Mouse (Mus musculus): Measurements from ENCODE around the gene Krt42. TPM values are rescaled to one million over a fixed set of nuclear protein-coding genes. Genes with fewer than 3 reads are reported as not detected.

Gene Krt42
- polyA plus RNA-seq, 1 experiment from 2014 or later = 0.10 TPM

- Histone ChIP-seq H3K27ac (replicated peaks) (peak overlapping the region; percentile 30; the same call in 1 of the 2 replicates), H3K9me3 (ENCODE audit: control insufficient read depth, low read length) (no peaks in the 10 kb centered on the region), H3K27me3 (ENCODE audit: control insufficient read depth, insufficient read depth, low read length) (no peaks in the 10 kb centered on the region), H3K9ac (ENCODE audit: low read length) (no peak overlapping the region), H3K4me1 (replicated peaks; ENCODE audit: control insufficient read depth, insufficient read depth) (no peaks in the 10 kb centered on the region), H3K4me3 (ENCODE audit: low read depth, low read length) (no peak overlapping the region), H3K4me2 (replicated peaks; ENCODE audit: low read depth) (no peak overlapping the region), H3K36me3 (ENCODE audit: control insufficient read depth, insufficient read depth, low read length) (no peaks in the 10 kb centered on the region)
- 47% methylated on average over 15 of the region's 15 CpGs for WGBS
- DNase-seq (ENCODE audit: low spot score) (no peak), ATAC-seq (ENCODE audit: low FRiP score, low TSS enrichment) (peak; percentile 17; the same call in 1 of the 2 replicates)
- TF ChIP-seq EP300 (optimal IDR thresholded peaks at IDR 0.05) = no peak
- TF ChIP-seq CTCF (IDR thresholded peaks at IDR 0.05; ENCODE audit: low read depth) = no peak
Measured at GRCm38 (mm10) chr11:100277726-100278480, 8.2 kb upstream of the Krt42 start.

DNA sequence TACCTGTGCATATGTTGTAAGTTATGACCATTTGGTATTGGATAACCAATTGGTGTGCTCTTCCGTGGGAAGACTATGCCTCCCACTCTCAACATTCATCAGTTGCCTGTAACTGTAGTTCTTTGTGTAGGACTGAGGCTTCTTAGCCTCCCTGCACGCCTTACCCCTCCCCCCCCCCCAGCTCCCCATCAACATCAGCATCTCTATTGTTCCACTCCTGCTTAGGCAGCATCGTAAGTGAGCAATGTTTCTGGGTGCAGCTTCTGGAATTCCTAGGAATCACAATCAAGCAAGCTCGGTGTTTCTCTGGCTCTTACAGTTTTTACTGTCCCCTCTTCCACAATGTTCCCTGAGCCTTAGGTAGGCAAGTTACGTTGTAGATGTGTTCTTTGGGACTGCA is 5.8 kb upstream of the Krt42 start:
- WGBS = 69% methylated on average over 5 of the region's 5 CpGs
- TF ChIP-seq EP300 (optimal IDR thresholded peaks at IDR 0.05) = no peak
- no peak for TF ChIP-seq CTCF (IDR thresholded peaks at IDR 0.05; ENCODE audit: low read depth)
- no peak overlapping the region for H3K9ac ChIP-seq (ENCODE audit: low read length)
- no peaks in the 10 kb centered on the region for H3K9me3 ChIP-seq (ENCODE audit: control insufficient read depth, low read length)
- H3K4me3 ChIP-seq (ENCODE audit: low read depth, low read length) = no peak overlapping the region
- DNase-seq (ENCODE audit: low spot score) = no peak
- no peak for ATAC-seq (ENCODE audit: low FRiP score, low TSS enrichment)
- H3K36me3 ChIP-seq (ENCODE audit: control insufficient read depth, insufficient read depth, low read length) = no peaks in the 10 kb centered on the region
- H3K4me1 ChIP-seq (replicated peaks; ENCODE audit: control insufficient read depth, insufficient read depth) = no peaks in the 10 kb centered on the region
- H3K27me3 ChIP-seq (ENCODE audit: control insufficient read depth, insufficient read depth, low read length) = no peaks in the 10 kb centered on the region
- H3K4me2 ChIP-seq (replicated peaks; ENCODE audit: low read depth) = no peak overlapping the region
- H3K27ac ChIP-seq (replicated peaks) = no peak overlapping the region

GRCm38 (mm10) chr11:100274719-100275118 is 5.0 kb upstream of the Krt42 start:
- DNase-seq (ENCODE audit: low spot score) = no peak
- H3K9ac ChIP-seq (ENCODE audit: low read length) = no peak overlapping the region
- no peaks in the 10 kb centered on the region for H3K4me1 ChIP-seq (replicated peaks; ENCODE audit: control insufficient read depth, insufficient read depth)
- no peaks in the 10 kb centered on the region for H3K9me3 ChIP-seq (ENCODE audit: control insufficient read depth, low read length)
- WGBS = 59% methylated on average over 6 of the region's 7 CpGs
- TF ChIP-seq CTCF (IDR thresholded peaks at IDR 0.05; ENCODE audit: low read depth) (no peak), EP300 (optimal IDR thresholded peaks at IDR 0.05) (no peak)
- no peaks in the 10 kb centered on the region for H3K36me3 ChIP-seq (ENCODE audit: control insufficient read depth, insufficient read depth, low read length)
- no peak overlapping the region for H3K27ac ChIP-seq (replicated peaks)
- ATAC-seq (ENCODE audit: low FRiP score, low TSS enrichment) = no peak
- no peaks in the 10 kb centered on the region for H3K27me3 ChIP-seq (ENCODE audit: control insufficient read depth, insufficient read depth, low read length)
- H3K4me2 ChIP-seq (replicated peaks; ENCODE audit: low read depth) = no peak overlapping the region
- no peak overlapping the region for H3K4me3 ChIP-seq (ENCODE audit: low read depth, low read length)

DNA sequence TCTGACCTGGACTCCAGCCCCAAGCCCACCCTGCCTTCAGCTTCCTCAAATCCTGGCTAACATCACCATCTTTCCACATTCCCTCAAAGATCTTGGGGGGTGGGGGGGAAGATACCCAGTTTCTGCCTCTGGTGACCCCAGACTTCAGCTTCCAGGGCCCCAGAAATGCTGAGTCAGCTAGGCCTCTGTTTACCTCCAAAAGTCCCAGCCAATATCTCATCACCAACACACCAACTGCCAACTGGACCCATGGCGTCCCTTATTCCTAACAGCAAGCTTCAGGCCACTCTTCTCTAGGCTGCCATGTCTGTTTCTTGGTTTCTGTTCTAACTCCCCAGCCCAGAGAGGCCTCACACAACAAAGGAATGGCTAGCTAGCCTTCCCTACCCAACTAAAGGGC is 2.2 kb upstream of the Krt42 start:
- no peak overlapping the region for H3K9ac ChIP-seq (ENCODE audit: low read length)
- DNase-seq (ENCODE audit: low spot score) (no peak), ATAC-seq (ENCODE audit: low FRiP score, low TSS enrichment) (no peak)
- no peaks in the 10 kb centered on the region for H3K4me1 ChIP-seq (replicated peaks; ENCODE audit: control insufficient read depth, insufficient read depth)
- H3K27me3 ChIP-seq (ENCODE audit: control insufficient read depth, insufficient read depth, low read length) = no peaks in the 10 kb centered on the region
- no peaks in the 10 kb centered on the region for H3K9me3 ChIP-seq (ENCODE audit: control insufficient read depth, low read length)
- H3K36me3 ChIP-seq (ENCODE audit: control insufficient read depth, insufficient read depth, low read length) = no peaks in the 10 kb centered on the region
- H3K27ac ChIP-seq (replicated peaks) = no peak overlapping the region
- H3K4me2 ChIP-seq (replicated peaks; ENCODE audit: low read depth) = no peak overlapping the region
- 92% methylated on average over 1 of the region's 1 CpGs for WGBS
- H3K4me3 ChIP-seq (ENCODE audit: low read depth, low read length) = no peak overlapping the region
- TF ChIP-seq EP300 (optimal IDR thresholded peaks at IDR 0.05) = no peak
- no peak for TF ChIP-seq CTCF (IDR thresholded peaks at IDR 0.05; ENCODE audit: low read depth)

DNA sequence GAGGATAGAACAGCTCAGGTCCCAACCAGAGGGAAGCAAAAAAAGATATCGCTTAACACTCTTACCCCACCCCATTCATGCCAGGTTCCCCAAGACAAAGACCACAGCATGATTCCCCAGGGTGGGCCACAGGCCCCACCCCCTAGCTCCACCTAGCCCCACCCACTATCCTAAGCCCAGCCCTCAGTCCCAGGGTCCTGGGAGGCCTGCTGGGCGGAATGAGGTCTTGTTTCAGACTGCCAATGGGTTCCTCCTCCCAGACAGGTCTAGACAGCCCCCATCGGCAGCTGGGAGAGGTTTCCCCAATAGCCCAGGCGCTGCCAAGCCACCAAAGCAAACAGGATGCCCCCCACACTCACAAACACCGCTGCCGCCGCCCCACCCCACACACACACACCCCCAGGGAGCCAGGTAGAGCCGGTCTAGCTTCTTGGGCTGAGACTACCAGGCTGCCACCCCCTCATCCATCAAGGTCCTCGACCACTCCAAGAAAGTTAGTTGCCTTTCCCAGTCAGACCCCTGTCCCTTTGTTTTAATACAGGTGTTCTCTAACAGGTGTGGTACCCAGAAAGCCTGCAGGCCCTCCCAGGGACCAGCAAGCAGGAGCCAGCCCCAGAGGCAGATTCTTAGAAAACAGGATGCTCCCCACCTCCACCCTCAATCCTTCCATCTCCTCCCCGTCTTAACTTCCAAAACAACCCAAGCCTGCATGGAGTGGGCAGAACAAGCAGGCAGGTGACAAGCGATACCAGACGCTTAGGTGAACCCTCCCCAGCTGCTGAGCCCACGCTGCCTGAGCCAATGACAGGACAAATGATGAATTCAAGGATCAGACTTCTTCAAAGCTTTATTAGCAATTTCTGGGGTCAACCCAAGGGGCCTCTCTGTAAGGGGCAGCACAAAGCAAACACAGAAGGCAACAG is 7.4 kb downstream of the Krt42 start:
- no peaks in the 10 kb centered on the region for H3K9me3 ChIP-seq (ENCODE audit: control insufficient read depth, low read length)
- 19% methylated on average over 13 of the region's 13 CpGs for whole genome bisulfite sequencing
- no peak overlapping the region for H3K4me3 ChIP-seq (ENCODE audit: low read depth, low read length)
- no peak overlapping the region for H3K27ac ChIP-seq (replicated peaks)
- no peak overlapping the region for H3K4me2 ChIP-seq (replicated peaks; ENCODE audit: low read depth)
- ATAC-seq (ENCODE audit: low FRiP score, low TSS enrichment) = no peak; the same call in 1 of the 2 replicates
- no peaks in the 10 kb centered on the region for H3K27me3 ChIP-seq (ENCODE audit: control insufficient read depth, insufficient read depth, low read length)
- DNase-seq (ENCODE audit: low spot score) = no peak
- TF ChIP-seq CTCF (IDR thresholded peaks at IDR 0.05; ENCODE audit: low read depth) (no peak), EP300 (optimal IDR thresholded peaks at IDR 0.05) (no peak)
- H3K36me3 ChIP-seq (ENCODE audit: control insufficient read depth, insufficient read depth, low read length) = no peaks in the 10 kb centered on the region
- H3K4me1 ChIP-seq (replicated peaks; ENCODE audit: control insufficient read depth, insufficient read depth) = no peaks in the 10 kb centered on the region
- H3K9ac ChIP-seq (ENCODE audit: low read length) = no peak overlapping the region

Measured in stomach, postnatal 0 days (tissue).